Mouse (Mus musculus): ENCODE measurements at regions not wholly inside any gene's neighbourhood (a gene's known extent, or its start where the extent isn't known, plus 50 kb on each side); places are given as distances from the start of the nearest gene placed in this dataset.

DNA sequence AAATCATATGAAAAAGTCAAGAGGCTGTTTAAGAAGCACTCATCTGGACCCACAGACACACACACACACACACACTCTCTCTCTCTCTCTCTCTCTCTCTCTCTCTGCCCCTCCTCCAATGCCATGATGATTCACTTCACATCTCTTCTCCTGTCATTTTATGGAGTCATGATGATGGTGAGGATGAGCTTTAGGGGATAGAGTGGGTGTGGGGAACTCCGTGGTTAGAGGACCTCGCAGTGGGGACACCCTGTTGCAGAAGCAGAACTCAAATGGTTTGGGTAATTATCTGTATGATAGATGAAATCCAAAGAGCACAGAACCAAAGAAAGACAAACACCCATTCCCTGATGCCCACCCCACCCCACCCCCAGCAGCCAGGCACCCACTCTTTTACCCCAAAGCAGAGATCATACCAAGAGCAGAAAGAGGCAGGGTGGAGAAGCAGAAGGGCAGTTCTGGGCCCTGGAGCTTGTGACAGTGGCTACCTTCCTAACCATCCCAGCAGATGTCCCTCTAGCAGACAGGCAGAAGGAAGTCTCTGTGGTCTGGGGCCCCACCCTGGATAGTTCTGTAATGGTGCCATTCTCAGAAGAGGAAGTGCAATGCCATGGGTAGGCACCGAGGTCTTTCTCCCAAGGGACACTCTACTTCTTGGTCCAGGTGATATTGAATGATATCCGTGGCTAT lies 87.6 kb upstream of the Bcl6 start:
- in situ Hi-C loops (cut with MboI; ENCODE audit: unreplicated experiment in 2 of 2) = no loop called here

DNA sequence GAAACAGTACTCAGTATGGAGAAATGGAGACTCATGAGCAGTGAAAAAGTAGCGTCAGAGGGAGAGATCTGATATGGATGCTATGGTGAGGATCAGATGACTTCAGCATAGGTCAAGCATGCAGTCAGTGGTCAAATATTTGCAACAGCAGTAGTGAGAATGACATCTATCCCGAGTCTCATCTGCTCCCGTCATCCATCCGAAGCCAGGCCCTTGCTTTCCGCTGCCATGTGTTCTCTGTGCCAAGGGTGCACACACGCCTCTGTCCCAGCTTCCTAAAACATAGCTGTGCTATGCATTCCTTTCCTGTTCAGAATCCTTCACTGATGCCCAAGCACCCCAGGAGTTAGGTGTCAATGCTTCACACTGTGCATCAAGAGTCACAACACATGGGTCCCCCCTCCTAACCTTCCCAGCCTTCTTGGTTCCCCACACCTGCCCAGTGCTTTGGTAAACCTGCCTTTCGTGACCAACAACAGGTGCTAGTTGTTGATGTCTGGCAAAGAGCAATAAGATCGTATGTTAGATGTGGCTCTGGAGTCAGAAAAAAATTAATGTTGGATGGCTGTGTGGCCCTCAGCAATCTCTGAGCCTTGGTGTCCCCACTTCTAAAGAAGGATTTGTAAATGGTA lies 85.1 kb upstream of the Bcl6 start:
- in situ Hi-C loops (cut with MboI; ENCODE audit: unreplicated experiment in 2 of 2) = no loop called here

DNA sequence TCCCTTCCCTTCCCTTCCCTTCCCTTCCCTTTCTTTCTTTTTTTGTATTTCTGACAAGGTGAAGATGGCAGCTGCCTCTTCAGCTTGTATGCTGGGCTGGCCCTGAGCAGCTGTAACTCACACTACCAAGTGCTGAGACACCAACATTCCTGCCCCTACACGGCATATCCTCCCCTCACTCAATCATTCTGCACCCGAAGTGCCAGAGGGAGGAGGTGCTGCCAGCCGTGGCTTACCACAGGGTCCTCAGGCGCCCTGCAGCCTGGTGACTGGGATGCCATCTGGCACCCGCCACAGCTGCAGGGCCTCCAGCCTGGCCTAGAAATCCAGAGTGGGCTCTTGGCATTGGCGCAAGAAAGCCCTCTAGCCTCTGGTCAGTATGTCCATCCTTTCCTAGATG lies 84.4 kb upstream of the Bcl6 start:
- in situ Hi-C loops (cut with MboI; ENCODE audit: unreplicated experiment in 2 of 2) = no loop called here

DNA sequence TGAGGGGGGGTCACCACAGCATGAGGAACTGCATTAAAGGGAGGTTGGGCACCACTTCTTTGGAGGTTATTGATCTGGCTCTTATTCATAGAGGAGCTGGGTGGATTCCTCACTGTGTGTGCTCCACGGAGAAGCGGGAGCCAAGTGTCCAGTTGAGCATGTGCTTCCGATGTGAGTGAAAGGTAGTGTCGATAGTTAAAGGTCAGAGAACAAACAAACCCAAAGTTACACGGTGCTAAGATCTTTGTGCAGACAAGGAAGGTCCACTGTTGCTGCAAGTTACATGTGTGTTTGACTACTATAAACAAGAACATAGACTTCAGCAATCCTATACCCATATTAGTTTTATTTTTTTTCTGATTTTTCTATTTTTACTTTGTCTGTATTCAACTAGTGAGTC lies 80.8 kb upstream of the Bcl6 start:
- in situ Hi-C loops (cut with MboI; ENCODE audit: unreplicated experiment in 2 of 2) = no loop called here

DNA sequence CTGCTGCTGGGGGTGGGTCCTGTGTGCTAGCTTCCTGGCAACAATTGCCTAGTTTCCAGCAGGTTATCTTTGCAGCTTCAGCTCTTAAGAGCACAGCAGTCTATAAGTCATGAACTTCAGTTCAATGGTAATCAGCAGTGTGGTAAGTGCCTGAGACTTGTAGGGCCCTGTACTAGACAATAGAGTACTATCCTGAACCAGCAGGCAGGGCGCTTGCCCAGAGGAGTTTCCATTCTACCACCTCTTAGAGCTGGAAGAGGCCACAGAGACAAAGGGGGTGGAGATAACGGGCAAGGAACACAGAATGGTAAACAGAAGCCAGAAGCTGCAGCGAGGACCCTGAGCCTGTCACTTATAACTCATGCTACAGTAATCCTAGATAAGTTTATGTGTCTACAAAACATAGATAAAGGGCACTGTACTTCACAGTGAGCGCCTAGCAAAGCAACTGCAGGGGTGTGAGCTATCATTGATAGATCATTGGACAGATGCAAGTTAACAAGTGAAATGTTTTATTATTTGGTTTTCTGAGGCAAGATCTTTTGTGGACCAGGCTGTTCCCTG lies 79.7 kb upstream of the Bcl6 start:
- in situ Hi-C loops (cut with MboI; ENCODE audit: unreplicated experiment in 2 of 2) = no loop called here

DNA sequence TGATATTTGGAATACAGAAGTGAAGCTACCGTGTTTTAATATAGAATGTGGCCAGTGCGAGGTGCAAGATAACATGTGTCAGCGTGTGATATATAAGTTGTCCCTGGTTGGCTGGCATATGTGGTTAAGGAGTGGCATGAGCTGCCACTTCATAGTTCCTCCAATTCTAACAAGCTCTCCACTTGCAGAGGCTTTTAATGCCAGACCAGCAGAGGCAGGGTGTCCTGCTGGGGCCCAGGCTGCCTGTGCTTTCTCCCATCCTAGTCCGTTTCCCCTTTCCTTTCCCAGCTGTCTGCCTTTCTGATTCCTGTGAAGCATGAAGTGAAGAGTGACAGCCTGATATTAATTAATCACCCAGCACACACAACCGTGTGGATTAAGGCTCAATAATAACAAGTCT lies 73.7 kb upstream of the Bcl6 start:
- in situ Hi-C loops (cut with MboI; ENCODE audit: unreplicated experiment in 2 of 2) = no loop called here

DNA sequence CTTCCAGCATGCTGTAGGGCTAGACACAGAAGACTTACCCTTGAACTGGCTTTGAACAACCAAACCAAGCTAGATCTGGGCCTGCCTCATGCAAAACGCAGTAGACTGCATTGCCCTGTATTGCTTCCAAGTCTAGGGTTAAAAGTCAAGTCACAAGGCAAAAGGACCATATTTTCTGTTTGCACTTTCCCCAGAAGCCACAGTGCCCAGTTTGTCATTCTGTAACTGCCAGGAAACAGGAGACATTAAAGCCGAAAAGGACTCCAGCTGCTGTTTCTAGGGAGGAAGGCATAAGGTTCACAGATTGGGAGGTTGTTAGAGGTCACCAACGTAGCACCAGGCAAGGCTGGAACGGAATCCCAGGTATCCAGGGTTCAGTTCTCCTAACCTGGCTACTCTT lies 72.8 kb upstream of the Bcl6 start:
- in situ Hi-C loops (cut with MboI; ENCODE audit: unreplicated experiment in 2 of 2) = no loop called here

DNA sequence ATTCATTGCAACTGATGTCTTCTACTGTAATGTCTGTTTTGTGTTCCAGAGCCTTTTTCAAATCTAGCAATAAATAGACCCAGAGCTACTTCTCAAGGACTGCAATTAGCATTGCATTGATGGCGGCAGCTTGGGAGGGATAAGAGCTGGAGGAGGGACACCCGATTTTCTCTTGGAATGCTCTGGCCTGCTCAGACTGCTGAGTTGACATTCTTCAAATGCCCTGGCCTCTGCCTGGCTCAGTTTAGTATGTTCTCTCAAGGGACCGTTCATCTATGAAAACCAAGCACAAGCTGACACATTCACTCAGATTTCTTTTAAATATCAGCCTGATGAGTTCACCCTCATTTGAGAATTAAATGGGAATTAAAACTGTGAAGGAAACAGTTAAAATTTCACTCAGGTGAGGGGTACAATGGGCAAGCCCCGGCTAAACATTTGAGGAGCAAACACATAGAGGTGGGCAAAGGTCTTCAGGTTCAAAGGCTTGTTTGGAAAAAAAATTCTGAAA lies 70.5 kb upstream of the Bcl6 start:
- in situ Hi-C loops (cut with MboI; ENCODE audit: unreplicated experiment in 2 of 2) = no loop called here

DNA sequence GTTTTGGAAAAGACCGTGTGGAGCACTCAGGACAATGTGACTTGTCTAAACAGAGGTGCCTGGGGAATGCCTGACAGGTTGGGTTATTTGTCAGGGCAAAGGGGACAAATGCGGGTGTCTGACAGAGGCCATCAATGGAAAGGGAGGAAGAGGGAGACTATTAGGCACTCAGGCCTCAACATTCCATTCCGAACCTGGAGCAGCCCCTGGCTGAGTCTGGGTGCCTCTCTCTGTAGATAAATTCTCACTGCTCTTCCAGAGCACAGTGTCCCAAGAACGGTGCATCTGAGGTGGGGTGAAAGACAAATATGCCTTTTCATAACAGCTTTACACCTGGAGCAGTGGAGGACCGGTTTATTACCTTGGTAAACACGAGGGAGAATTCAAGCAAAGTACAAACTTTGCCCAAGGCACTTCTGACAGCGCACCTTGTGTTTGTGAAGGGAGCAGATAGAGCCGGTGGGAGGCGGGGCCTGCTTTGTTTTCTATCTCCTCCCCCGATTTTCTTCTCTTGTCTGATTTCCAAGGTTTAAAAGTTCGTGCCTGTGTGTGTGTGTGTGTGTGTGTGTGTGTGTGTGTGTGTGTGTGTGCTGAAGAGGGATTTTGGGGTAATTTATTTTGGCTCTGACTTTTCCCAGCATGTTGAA lies 68.4 kb upstream of the Bcl6 start:
- in situ Hi-C loops (cut with MboI; ENCODE audit: unreplicated experiment in 2 of 2) = no loop called here

DNA sequence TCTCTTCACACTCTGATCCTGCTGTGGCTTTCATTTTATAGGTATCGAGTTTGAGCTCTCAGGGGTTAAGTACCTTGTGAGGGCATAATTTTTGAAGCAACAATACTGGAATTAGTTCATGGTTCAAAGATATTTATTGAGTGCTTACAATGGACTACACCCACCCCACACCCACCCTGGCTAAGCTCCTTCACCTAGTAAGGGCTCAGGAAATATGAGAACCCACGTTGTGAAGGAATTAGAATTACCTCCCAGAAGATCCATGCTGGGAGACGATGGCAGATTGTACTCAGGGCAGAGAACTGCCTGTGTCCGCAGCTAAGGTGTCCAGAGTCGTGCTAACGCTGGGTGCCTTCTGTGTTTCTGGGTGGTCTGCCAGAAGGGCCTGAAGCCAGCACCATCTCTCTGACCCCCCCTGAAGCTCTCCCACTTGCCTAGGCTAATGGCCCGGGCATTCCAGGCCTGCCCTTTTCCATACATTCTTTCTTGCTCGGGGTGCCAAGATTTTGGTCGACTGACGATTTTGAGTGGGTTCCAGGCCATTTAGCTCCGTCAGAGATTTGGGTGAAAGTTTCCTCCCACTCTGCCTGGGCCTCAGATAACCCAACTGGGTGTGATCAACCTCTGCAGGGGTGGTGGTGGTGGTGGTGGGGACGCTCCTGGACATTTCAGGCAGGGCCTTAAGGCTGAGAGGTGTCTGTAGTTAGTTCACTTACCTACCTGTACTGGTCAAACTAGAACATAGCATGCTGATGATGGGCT lies 67.7 kb upstream of the Bcl6 start:
- in situ Hi-C loops (cut with MboI; ENCODE audit: unreplicated experiment in 2 of 2) = no loop called here

DNA sequence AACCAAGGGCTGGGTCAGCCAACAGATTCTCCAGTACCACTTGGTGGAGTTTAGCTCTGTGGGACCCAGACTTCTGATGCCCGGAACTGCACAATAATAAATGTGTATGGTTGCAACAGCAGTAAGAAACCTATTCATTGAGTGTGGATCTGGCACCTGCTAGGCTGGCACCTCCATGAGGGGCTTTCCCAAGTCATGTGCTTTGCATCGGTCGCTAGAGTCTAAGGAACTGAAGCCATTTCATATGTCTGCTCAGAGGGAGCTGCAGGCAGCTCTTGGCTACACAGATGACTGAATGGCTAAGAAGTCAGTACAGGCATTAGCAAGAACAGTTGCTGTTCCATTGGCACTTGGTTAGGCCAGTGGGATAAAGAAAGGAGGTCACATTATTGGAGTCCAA lies 65.6 kb upstream of the Bcl6 start:
- in situ Hi-C loops (cut with MboI; ENCODE audit: unreplicated experiment in 2 of 2) = no loop called here

DNA sequence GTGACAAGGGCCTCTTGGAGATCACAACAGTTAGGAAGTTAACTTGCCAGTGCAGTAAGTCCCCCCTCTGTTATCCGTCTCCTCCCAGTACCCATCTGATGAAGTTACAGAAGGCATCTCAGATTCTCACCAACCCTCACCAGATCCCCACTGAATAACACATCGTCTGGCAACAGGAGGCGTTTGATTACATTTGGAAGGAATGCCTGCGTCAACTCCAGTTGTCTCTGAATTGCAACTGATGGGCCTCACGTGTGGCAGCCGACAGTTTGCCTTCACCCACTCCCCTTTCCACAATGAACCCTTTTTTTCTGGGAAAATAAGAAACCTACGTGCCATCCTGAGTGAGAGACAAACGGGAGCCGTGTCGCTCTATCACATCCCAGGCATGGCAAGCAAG lies 64.8 kb upstream of the Bcl6 start:
- in situ Hi-C loops (cut with MboI; ENCODE audit: unreplicated experiment in 2 of 2) = no loop called here

DNA sequence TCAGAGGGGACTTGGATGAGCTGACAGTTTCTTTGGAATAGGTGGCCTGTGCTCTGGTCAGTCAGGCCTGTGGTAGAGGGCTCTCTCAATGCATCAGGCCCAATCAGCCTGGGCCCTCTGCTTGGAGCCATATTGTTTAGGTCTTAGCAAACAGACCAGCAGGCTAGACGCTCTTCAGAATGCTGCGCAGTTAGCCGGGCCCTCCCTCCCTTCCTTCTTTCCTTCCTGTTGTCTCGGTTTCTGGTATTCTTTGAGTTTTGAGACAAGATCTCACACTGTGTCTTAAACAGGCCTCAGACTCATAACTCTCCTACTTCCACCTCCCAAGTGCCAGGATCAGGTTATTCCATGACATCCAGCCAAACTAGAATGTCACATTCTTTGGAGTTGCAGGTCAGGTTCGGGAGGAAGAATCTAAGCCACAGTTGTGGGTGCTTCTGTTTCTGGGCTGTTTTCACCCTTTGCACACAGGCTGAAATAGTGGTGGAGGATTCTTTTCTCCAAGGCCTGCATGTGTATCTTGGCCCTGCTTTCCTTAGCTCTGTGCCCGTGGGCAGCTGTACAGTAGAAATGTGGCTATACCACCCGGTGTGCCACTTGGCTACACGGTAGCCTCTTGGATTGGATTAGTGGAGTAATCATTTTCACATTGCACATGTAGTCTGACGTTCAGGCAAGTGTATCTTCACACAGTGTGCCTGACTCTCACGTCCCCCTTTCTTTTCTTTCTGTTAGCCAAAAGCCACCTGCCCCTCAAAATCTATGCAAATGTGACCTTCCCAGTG lies 62.4 kb upstream of the Bcl6 start:
- in situ Hi-C loops (cut with MboI; ENCODE audit: unreplicated experiment in 2 of 2) = no loop called here

DNA sequence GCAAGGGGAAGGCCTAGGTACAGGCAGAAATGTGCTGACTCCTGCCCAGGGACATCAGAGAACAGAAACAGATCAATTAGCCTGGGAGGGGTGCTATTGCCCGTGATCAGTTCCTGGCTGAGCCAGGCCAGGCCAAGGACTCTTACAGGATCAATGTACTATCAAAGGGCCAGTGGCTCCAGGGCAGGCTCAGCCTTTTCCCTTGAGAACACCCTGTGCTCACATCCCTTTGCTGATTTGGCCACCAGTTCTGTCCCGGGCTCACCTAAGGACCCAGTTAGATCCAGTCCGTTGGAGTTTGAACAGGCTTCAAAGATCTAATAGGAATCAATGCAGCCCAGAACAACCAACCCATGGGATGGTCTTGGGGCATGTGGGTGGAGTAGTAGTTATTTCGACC lies 55.1 kb upstream of the Bcl6 start:
- in situ Hi-C loops (cut with MboI; ENCODE audit: unreplicated experiment in 2 of 2) = no loop called here

DNA sequence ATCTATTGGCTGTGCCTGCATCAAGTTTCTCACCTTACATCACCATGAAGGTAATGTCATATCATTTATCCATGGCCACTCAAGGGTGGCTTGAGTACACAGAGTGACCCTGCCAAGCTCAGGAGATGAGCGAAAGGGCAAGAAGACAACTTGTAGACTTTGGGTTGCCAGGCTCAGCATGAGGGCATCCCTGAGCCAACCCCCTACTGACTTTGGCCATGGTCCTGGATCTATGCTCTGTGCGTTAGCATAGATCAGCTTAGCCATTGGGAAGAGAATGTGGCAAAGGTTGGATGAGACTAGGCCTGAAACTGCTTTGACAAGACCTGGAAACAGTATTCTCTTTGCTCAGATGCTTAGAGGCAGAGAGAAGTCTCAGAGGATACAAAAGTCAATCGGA lies 54.3 kb upstream of the Bcl6 start:
- in situ Hi-C loops (cut with MboI; ENCODE audit: unreplicated experiment in 2 of 2) = no loop called here

DNA sequence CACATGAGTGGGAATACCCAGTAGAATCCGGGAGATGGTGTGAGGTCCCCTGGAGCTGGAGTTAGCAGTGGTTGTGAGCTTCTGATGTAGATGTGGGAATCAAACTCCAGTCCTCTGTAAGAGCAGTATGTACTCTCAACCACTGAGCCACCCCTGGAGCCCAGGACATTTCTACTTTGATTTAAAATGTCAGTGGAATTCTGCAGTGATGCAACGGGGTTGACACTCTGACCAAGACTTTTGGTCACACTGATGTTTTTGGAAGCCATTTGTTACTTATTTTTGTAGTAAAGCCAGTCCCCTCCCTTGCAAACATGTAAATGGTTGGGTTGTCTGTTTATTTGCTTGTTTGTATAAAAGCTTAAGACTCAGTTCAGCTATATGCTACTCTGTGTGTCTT lies 53.6 kb upstream of the Bcl6 start:
- in situ Hi-C loops (cut with MboI; ENCODE audit: unreplicated experiment in 2 of 2) = no loop called here

DNA sequence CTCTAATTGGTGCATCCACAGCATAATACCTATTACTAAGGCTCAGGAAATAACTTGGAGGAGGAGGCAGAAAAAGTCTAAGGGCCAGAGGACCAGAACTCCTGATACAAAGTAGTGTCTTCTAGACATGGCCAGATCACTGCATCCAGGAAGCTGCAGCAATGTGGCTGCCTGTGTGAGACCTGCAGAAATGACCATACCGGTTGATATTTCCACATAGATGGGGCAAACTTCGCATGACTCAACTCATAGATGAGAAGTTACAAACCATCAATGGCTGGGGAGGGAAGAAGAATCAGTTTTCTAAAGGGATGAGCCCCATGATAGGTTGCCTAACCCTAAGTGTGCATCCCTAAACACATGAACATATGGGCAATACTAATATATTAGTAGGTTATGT lies 52.8 kb upstream of the Bcl6 start:
- in situ Hi-C loops (cut with MboI; ENCODE audit: unreplicated experiment in 2 of 2) = no loop called here

DNA sequence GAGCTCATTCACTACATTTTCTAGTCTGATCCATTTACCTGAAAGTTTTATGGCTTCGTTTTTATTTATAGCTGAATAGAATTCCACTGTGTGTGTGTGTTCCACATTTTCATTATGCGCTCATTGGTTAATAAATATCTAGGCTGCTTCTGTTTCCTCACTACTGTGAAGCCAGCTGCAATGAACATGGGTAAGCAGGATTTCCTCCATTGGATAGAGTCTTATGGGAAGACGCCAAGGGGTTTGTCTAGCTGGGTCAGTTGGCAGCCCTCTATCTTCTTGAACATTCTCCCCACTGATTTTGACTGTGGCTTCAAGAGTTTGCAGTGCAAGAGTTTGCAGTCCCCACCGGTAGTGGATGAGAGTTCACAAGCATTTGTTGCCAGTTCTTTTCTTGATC lies 51.1 kb upstream of the Bcl6 start:
- in situ Hi-C loops (cut with MboI; ENCODE audit: unreplicated experiment in 2 of 2) = no loop called here

All from v-Abl transformed pro-B cells (cell line).